Mouse (Mus musculus) heart, embryonic 16.5 days (tissue): ENCODE data around the gene Gm26620. TPM values are rescaled to one million over a fixed set of nuclear protein-coding genes. Genes with fewer than 3 reads are reported as not detected.

Source experiments
- ATAC-seq: fragments of 200-750 bp; cut with Nextera tagmentation; replicated peaks from 2 replicates; pipeline ENCODE4 v1.8.0; 2017; ENCODE audit warnings: moderate number of reproducible peaks; ENCODE audit not compliant: insufficient read depth, low FRiP score; ENCODE audit errors: extremely low read depth
- H3K27ac ChIP-seq: fragments of 300-500 bp; sonication (generic); 2 replicates; pipeline ENCODE4 v1.5.1; 2014; ENCODE audit warnings: mild to moderate bottlenecking, low read length, control low read depth, moderate library complexity
- H3K27me3 ChIP-seq: fragments of 300-500 bp; sonication (generic); 2 replicates; pipeline ENCODE4 v1.6.1; 2014; ENCODE audit warnings: low read length, mixed read lengths; ENCODE audit not compliant: control insufficient read depth, insufficient read depth
- H3K36me3 ChIP-seq: fragments of 300-500 bp; sonication (generic); 2 replicates; pipeline ENCODE4 v1.6.1; 2014; ENCODE audit not compliant: control insufficient read depth, insufficient read depth
- H3K4me1 ChIP-seq: fragments of 300-500 bp; sonication (generic); 2 replicates; pipeline ENCODE4 v1.6.1; 2014; ENCODE audit warnings: low read length, mixed read lengths; ENCODE audit not compliant: control insufficient read depth, insufficient read depth
- H3K4me2 ChIP-seq: fragments of 300-500 bp; sonication (generic); 2 replicates; pipeline ENCODE4 v1.6.1; 2014; ENCODE audit warnings: low read depth, mild to moderate bottlenecking, control low read depth, low read length
- H3K4me3 ChIP-seq: fragments of 300-500 bp; sonication (generic); 2 replicates; pipeline ENCODE4 v1.5.1; 2014; ENCODE audit warnings: mild to moderate bottlenecking, control low read depth, low read length
- H3K9ac ChIP-seq: fragments of 300-500 bp; sonication (generic); 2 replicates; pipeline ENCODE4 v1.6.1; 2014; ENCODE audit warnings: low read length, control low read depth
- H3K9me3 ChIP-seq: fragments of 300-500 bp; sonication (generic); replicated peaks from 2 replicates; pipeline ENCODE4 v1.6.1; 2016; ENCODE audit warnings: low read length; ENCODE audit not compliant: control insufficient read depth
- WGBS: fragments of 180-500 bp; shearing (Covaris S2); extraction: QIAGEN DNeasy Blood & Tissue Kit; methylation state at CpG from one replicate; pipeline ENCODE4 v1.1.7; 2014; 5-methylcytosine and 5-hydroxymethylcytosine counted together
- polyA plus RNA-seq: library from polyadenylated mRNA; unstranded; fragments of >200 nt; fragmentation: Nextera tagmentation; extraction: Ambion mirVana; gene quantifications from 2 replicates; pipeline ENCODE4 v1.2.1, GENCODE M21; 2015

The Gm26620 gene
- polyA plus RNA-seq, 1 experiment from 2014 or later = 0.53 TPM

DNA sequence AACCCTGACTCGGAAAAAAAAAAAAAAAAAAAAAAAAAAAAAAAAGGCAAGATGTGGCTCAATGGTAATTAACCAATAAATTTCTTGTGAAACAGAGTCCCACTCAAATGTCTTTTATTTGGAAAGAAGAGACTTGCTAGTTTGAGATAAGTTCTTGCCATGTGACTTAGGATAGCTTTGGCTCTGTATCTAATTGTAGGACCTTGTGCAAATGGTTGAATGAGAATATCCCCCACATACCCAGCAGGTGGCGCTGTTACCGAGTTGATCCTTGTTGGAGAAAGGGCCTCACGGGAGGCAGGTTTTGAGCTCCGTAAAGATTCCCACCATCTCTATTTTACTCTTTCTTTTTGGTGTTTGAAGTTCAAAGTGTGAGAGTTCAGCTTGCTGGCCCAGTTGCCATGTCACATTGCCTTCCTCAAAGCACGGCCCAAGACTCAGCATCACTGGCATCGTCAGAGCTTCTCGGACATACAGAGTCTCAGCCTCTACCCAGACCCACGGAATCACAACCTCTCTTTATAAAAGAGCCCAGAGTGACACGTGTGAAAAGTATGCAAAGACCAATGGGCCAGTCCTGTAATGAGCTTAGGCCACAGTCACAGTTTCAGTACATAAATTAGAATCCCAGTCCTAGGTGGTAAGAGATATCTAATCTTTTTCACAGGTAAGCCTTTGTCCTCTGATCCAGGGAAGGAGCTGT, 16.8 kb downstream of the Gm26620 start:
- ATAC-seq = no peak; the same call in 1 of the 2 replicates
- peaks cover 16% of the 10 kb centered on the region for H3K27me3 ChIP-seq

DNA sequence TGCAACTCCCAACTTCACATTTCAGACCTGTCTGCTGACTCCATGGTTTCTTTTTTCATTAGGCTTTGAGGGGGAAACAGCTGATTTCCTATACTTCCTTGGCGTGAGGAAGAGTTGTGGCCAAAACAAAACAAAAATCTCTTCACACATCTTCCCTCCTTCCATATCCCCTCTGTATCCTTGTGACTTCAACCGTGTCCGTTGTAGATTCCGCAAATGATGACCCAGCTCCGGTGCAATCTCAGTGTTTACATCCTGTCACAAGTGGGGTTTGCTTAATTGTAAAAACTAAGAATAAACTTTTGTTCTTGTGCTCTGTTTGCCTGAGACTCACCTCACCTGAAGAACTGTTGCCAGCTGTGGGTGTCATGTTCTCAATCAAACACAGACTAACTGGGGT, 18.6 kb downstream of the Gm26620 start:
- Histone ChIP-seq H3K9ac (no peak overlapping the region), H3K4me3 (no peak overlapping the region), H3K4me1 (peaks cover 9% of the 10 kb centered on the region), H3K36me3 (no peaks in the 10 kb centered on the region), H3K27ac (no peak overlapping the region), H3K9me3 (no peaks in the 10 kb centered on the region), H3K27me3 (peaks cover 32% of the 10 kb centered on the region), H3K4me2 (no peak overlapping the region)
- ATAC-seq = no peak
- WGBS = 50% methylated on average over 5 of the region's 5 CpGs

More for the DNA sequence above, 16.8 kb downstream of the Gm26620 start:
- no peak overlapping the region for H3K4me3 ChIP-seq
- peak overlapping the region; percentile 53; the same call in 1 of the 2 replicates for H3K4me2 ChIP-seq
- H3K27ac ChIP-seq = no peak overlapping the region
- H3K9me3 ChIP-seq = no peaks in the 10 kb centered on the region
- no peaks in the 10 kb centered on the region for H3K36me3 ChIP-seq
- no peak overlapping the region for H3K9ac ChIP-seq
- H3K4me1 ChIP-seq = no peaks in the 10 kb centered on the region
- 31% methylated on average over 10 of the region's 10 CpGs for WGBS

DNA sequence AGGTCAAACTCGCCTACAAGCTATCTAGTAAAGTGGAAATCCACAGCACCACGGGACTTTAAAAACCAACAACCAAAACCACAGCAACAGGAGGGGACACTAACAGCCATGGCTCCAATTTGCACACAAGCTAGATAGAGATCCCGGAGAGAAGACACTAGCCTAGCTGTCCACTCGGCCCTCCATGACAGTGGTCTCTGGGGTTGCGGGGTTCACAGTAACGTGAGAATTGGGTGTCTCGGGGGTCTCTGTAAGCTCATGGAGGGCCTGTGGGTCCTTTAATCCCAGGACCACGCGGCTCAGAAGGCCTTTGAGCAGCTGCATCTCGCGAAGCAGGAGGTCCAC, 22.2 kb downstream of the Gm26620 start:
- H3K4me3 ChIP-seq = peak overlapping the region; percentile 51
- no peak overlapping the region for H3K9ac ChIP-seq
- H3K27me3 ChIP-seq = peaks cover 42% of the 10 kb centered on the region
- peaks cover 9% of the 10 kb centered on the region for H3K4me1 ChIP-seq
- H3K4me2 ChIP-seq = peak overlapping the region; percentile 91
- no peak for ATAC-seq
- H3K36me3 ChIP-seq = no peaks in the 10 kb centered on the region
- no peaks in the 10 kb centered on the region for H3K9me3 ChIP-seq
- 27% methylated on average over 11 of the region's 11 CpGs for WGBS
- H3K27ac ChIP-seq = no peak overlapping the region

DNA sequence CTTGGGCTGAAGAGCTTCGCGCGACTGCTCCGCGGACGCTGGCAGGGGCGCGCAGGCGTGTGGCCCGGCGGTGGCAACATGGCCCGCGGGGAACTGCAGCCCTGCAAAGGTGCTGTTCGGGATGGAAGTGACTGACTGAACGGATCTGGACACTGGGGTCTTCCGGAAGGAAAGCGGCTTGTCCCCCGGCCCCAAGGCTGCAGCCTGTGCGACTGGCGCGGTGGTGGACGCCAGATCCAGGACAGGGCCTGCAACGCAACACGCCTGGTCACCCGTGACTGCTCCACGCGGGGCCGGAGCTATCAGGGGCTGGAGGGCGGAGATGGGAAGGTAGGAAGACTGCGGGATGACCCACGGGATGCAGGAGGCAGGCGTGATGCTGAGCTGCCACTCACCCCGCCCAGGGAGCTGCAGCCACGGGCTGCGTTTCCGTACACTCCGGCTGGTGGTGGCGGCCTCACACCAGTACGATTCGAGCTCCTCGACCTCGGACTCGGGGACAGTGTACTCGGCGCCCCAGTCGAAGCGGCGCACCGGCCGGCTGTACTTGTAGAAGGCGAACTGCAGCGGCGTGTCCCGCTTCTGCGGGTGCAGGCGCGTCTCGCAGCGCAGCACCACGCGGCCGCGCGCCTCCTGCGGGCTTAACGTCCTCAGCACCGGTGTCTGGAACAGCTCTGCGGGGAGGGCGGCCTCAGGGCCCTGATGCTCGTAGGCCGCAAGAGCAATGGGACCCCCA, 22.8 kb downstream of the Gm26620 start:
- WGBS = under 1% methylated on average over 71 of the region's 71 CpGs
- peak; percentile 54 for ATAC-seq
- no peak overlapping the region for H3K27ac ChIP-seq
- H3K9me3 ChIP-seq = no peaks in the 10 kb centered on the region
- H3K36me3 ChIP-seq = no peaks in the 10 kb centered on the region
- H3K9ac ChIP-seq = peak overlapping the region; percentile 48
- H3K4me2 ChIP-seq = peak overlapping the region; percentile 91
- H3K4me3 ChIP-seq = peak overlapping the region; percentile 51
- peaks cover 9% of the 10 kb centered on the region for H3K4me1 ChIP-seq
- peaks cover 42% of the 10 kb centered on the region for H3K27me3 ChIP-seq

DNA sequence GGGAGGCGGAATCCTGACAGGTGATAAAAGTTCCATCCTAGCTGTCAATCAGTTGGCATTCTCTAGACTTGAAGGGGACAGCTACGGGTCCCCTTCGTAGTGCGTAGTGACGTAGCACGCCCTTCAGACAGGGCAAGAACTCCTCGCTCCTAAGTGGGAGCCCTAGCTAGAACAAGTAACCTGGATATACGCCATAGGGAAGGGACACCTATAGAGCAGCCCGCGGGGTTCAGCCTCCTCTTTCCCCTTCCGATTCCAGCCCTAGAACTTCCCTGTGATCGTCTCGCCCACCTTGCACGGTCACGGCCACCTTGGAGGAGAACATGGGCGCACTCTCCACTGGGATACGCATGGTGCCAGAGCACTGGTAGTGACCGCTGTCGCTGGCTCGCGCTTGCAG, 23.5 kb downstream of the Gm26620 start:
- 0 out of 2 replicates have a peak, but pooled peaks have one; percentile 29 for ATAC-seq
- 6% methylated on average over 21 of the region's 21 CpGs for WGBS

DNA sequence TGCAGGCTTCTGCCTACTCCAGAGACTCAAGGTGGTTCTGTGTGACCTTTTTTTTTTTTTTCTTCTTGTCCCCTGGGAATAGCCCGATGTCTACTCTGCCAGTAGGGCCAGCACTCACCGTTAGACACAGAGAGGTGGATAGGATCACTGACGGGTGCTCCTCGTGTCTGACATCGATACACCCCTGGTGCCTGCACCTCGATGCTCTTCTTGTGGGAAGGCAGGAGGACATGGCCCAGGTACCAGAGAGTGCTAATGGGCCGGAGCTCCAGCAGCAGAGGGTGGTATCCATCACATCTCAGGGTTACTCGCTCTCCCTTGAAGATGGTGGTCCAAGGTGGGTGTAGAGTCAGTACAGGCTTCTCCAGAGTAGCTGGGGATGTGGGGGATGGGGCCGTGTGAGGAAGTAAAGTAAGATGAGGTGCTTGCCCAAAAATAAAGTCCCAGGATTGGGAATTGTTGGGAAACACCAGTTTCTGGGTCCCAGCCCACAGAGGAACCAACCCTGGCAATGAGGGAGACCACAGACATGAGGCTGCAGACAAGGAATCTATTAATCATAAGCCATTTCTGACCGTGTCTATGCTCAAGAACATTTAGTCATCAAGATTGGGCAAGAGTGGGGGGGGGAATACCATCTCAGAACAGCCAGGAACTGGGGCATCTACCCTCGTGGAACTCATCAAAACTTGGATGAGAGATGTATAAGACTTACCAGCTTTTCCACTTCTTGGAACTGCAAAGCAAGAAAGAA, 27.2 kb downstream of the Gm26620 start:
- Histone ChIP-seq H3K36me3 (no peaks in the 10 kb centered on the region), H3K4me2 (no peak overlapping the region), H3K9ac (no peak overlapping the region), H3K27me3 (peaks cover 26% of the 10 kb centered on the region), H3K27ac (no peak overlapping the region), H3K9me3 (no peaks in the 10 kb centered on the region; the same call in 1 of the 2 replicates), H3K4me3 (no peak overlapping the region), H3K4me1 (peaks cover 22% of the 10 kb centered on the region)
- 84% methylated on average over 11 of the region's 11 CpGs for whole genome bisulfite sequencing
- ATAC-seq = no peak

More for the DNA sequence above, 23.5 kb downstream of the Gm26620 start:
- Histone ChIP-seq H3K9ac (peak overlapping the region; percentile 48), H3K9me3 (no peaks in the 10 kb centered on the region), H3K4me3 (peak overlapping the region; percentile 51), H3K27me3 (peaks cover 42% of the 10 kb centered on the region), H3K27ac (no peak overlapping the region), H3K4me2 (peak overlapping the region; percentile 91), H3K4me1 (peaks cover 9% of the 10 kb centered on the region), H3K36me3 (no peaks in the 10 kb centered on the region)

DNA sequence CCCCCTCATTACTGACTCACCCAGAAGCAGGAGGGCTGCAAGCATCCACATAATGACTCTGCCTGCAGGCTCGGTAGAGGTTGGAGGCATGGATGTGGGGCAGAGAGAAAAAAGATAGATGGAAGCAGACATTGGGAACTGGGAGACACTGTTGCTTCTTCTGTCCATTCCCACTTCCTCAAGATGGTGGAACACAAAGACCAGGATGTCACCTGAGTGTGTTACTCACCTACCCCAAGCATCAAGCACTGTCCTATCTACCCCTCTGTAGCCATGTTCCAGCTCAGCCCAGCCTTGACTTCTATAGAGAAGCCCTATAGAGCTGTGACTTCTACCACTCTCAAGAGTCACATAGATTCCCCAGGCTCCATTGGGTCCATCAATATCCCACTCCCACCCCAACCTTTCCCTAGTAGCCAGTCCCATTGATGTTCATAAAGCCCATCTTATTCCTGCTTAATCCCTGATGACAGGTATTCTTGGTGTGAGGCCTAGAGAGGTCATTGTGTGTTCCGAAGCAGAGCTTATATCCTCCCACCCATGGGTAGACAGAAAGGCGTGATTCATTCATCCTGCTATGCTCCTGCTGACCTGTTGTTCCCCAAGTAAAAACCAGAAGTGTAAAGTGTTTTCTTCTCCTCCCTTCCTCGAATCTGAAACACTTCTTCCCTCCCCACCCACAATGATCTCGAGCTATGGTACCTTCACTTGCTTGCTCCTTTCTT, 28.2 kb downstream of the Gm26620 start, which contains the start of gene Fcrlb:
Gene Fcrlb (minus strand): TSS at position 51 of the 725 bp plus-strand sequence.
- no peak for ATAC-seq
- Histone ChIP-seq H3K9ac (no peak within 1 kb of the TSS), H3K27ac (no peak within 1 kb of the TSS), H3K4me2 (no peak within 1 kb of the TSS), H3K36me3 (no peaks in the 10 kb centered on the region), H3K4me3 (no peak within 1 kb of the TSS), H3K4me1 (peaks cover 18% of the 10 kb centered on the region), H3K9me3 (no peaks in the 10 kb centered on the region; the same call in 1 of the 2 replicates), H3K27me3 (peaks cover 17% of the 10 kb centered on the region)
- 70% methylated on average over 5 of the region's 5 CpGs for WGBS

DNA sequence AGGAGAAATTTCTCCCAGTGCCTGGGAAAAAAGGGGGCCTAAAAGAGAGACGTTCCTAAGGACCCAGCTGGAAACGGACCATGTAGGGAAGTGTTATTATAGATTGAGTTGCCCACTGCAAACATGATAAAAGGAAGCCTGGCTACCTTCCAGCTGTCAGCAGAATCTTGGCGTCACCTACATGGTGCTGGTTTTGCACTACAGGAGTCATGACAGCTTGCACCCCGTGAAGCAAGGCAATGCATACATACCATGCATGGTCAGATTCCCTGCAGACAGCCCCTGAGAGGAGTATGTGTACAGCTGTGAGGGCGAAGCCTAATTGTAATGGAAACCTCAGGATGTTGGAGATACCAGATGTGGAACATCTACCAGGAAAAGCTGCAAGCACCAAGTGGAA, 30.8 kb downstream of the Gm26620 start:
- Histone ChIP-seq H3K4me2 (no peak overlapping the region; the same call in 1 of the 2 replicates), H3K9me3 (no peaks in the 10 kb centered on the region; the same call in 1 of the 2 replicates), H3K4me1 (peaks cover 13% of the 10 kb centered on the region), H3K9ac (no peak overlapping the region), H3K4me3 (no peak overlapping the region), H3K27ac (peak overlapping the region; percentile 70), H3K36me3 (no peaks in the 10 kb centered on the region), H3K27me3 (no peaks in the 10 kb centered on the region)
- peak; percentile 88 for ATAC-seq
- 20% methylated on average over 5 of the region's 5 CpGs for WGBS
